Mouse (Mus musculus): Measurements from ENCODE around the gene Crocc.

Crocc gene

DNA sequence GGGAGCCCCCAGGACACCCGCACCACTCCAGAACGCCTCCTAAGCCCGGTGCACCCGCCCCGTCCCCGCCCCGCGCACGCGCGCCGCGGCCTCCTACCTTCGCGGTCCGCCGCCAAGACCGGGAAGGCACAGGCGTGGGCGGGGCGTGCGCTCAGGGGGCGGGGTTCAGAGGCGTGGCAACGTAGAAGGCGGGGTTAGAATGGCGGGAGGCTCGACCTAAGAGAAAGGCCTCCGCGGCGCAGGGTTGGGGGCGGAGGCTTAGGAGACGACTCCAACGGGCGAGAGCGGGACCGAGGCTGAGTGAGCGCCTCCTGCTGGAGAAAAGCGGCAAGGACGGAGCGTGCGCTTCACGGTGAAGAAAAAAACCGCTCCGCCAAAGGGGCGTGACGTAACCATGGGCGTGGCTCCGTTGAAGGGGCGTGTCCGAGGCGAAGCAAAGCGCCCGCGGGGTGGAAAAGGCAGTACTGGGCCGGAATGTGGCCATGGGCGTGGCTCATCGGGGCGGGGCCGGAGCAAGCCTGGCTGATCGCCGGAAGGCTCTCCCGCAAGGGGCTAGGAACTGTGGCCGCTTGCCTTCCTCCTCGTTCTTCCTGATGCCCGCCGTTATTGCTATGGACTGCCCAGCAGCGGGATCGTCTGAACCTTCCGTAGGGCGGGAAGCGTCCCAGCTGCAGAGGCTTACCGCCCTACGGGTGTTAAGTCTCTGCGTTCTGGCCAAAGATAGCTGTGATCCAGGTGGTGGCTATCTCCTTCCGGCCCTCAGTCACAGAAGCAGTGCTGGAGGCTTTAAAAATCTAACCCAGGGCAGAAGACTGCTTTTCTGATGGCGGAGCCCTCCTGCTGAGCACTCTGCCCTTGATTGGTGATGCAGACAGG, at the start of gene Crocc:
Gene Crocc, minus strand, starts transcription at position 125 of the 876 bp plus-strand sequence.
- no peaks in the 10 kb centered on the region for H3K27me3 ChIP-seq (ENCODE audit: control insufficient read depth, insufficient read depth, low read length, poor library complexity, severe bottlenecking)
- peaks cover 4% of the 10 kb centered on the region; the same call in 1 of the 2 replicates for H3K36me3 ChIP-seq (ENCODE audit: control insufficient read depth, insufficient read depth, low read length, poor library complexity, severe bottlenecking)
- peak; percentile 100 for DNase-seq (ENCODE audit: low read depth, low spot score)

DNA sequence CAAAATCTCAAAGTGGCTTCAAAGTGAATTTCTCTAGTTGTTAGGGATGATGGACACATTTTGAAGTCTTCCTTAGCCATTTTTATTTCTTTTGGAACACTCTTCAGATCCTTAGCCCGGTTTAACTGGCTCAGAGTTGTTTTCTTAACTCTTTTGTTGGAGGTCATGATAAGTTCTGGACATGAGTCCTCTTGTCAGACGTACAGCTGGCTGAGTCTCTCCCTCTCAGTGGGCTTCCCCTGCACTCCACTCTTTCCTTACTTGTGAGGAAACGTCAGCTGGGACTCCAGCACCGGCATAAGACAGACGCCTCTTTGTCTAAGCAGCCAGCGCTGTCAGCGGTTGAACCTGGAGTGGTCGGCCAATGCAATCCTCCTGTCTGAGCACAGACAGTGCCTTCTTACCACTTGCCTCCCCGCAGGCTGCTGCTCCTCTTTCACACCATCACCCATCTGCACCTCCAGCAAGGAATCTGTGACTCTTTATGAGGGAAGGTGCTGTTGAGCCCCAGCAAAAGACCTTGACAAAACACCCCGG, 47.9 kb upstream of the Crocc start:
- no peaks in the 10 kb centered on the region for H3K27me3 ChIP-seq (ENCODE audit: control insufficient read depth, insufficient read depth, low read length, poor library complexity, severe bottlenecking)
- no peak for DNase-seq (ENCODE audit: low read depth, low spot score)
- H3K36me3 ChIP-seq (ENCODE audit: control insufficient read depth, insufficient read depth, low read length, poor library complexity, severe bottlenecking) = peaks cover 8% of the 10 kb centered on the region

DNA sequence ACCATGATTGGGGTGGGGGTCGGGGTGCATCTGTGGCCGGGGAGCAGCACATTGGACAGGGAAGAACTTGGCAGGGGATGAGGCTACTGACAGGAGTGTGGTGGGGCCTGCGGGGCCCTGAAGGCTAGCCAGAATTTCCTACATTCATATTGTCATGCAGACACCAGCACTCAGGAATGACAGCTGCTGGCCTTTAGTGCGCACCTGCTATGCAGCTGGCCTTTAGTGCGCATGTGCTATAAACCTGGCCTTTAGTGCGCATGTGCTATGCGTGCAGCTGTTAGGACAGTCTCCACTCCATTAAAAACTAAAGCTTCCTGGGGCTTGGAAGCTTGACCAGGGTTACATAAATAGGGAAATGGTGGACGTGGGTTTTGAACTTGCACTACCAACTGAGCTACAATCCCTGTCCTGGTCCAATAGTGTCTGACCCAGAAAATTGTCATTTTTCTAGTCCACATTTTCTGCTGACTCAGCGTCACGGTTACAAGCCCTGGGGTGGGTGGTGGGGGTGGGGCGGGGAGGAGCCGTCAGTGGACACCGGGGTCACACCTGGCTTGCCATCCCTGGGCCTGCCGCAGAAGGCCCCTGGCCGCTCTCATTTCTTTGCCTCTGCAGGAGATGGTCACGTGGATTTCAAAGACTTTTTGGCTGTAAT, 46.3 kb upstream of the Crocc start:
- H3K27me3 ChIP-seq (ENCODE audit: control insufficient read depth, insufficient read depth, low read length, poor library complexity, severe bottlenecking) = no peaks in the 10 kb centered on the region
- DNase-seq (ENCODE audit: low read depth, low spot score) = no peak
- peaks cover 3% of the 10 kb centered on the region for H3K36me3 ChIP-seq (ENCODE audit: control insufficient read depth, insufficient read depth, low read length, poor library complexity, severe bottlenecking)

DNA sequence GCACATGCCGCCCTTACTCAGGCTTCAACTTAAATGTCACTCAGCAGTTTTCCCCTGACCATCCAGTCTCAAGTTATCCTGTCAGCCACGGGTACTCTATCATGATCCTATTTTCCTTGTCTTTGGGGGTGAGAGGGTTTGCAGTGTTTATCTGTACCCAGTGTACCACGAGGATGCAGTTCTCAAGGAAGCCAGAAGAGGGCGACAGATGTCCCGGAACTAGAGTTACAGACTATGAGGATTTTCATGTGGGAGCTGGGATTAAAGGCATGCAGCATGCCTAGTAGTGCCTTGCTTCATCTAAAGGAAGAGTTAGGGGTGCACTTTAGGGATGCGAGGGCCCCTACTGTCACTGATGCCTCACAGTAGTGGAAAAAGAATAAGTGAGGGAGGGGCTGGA, 41.5 kb upstream of the Crocc start:
- Histone ChIP-seq H3K36me3 (ENCODE audit: control insufficient read depth, insufficient read depth, low read length, poor library complexity, severe bottlenecking) (no peaks in the 10 kb centered on the region), H3K27me3 (ENCODE audit: control insufficient read depth, insufficient read depth, low read length, poor library complexity, severe bottlenecking) (no peaks in the 10 kb centered on the region)
- DNase-seq (ENCODE audit: low read depth, low spot score) = peak; percentile 40

DNA sequence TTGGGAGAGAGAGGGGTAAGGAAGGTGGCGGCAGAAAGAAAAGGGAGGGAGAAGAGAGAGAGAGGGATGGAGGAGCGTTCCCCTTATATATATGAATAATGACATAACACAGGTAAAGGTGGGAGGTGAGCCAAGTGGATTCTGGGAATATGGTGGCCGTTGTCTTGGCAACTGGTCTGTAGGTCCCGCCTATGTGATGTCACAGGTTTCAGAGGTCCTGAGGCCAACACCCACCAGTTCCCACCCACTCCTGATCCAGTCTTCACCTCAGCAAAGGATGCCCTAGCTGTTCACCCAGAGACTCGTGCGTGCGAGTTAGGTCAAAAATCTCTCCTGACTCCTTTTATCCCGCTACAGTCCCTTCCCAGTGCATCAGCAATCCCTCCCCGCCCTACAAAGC, 40.9 kb upstream of the Crocc start:
- Histone ChIP-seq H3K36me3 (ENCODE audit: control insufficient read depth, insufficient read depth, low read length, poor library complexity, severe bottlenecking) (no peaks in the 10 kb centered on the region), H3K27me3 (ENCODE audit: control insufficient read depth, insufficient read depth, low read length, poor library complexity, severe bottlenecking) (no peaks in the 10 kb centered on the region)
- DNase-seq (ENCODE audit: low read depth, low spot score) = no peak

DNA sequence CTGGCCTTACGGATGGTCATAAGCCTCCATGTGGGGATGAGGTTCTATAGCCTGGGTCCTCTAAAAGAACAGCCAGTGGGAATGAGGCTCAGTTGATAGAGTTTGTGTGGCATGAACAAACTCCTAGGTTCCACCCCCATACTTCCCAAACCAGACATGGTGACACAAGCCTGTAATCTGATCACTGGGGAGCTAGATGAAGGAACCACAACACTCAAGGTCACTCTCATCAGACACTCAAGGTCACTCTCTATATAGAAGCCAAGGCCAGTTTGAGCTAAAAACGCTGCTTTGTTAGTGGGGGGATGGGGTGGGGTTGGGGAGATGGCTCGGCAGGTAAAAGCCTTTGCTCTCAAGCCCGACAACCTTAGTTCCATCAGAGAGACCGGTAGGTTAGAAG, 39.6 kb upstream of the Crocc start:
- Histone ChIP-seq H3K27me3 (ENCODE audit: control insufficient read depth, insufficient read depth, low read length, poor library complexity, severe bottlenecking) (no peaks in the 10 kb centered on the region), H3K36me3 (ENCODE audit: control insufficient read depth, insufficient read depth, low read length, poor library complexity, severe bottlenecking) (no peaks in the 10 kb centered on the region)
- no peak for DNase-seq (ENCODE audit: low read depth, low spot score)

DNA sequence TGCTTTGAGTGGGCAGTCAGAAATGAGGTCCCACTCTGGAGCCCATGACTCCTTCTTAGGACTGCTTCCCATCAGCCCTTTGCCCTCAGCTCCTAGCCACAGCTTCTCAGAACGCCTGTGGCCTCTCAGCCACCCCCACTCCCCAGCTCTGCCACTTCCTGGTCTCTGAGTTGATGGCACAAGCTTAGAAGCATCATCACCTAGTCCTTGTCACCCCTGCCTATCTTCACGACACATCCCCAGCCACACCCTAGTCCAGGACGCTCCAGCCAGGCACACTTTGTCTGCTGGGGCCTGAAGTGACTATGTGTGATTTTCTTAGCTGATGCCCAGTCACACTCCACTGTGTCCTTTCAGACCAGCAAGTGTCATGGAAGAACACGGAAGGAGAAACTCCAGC, 38.6 kb upstream of the Crocc start:
- H3K27me3 ChIP-seq (ENCODE audit: control insufficient read depth, insufficient read depth, low read length, poor library complexity, severe bottlenecking) = no peaks in the 10 kb centered on the region
- H3K36me3 ChIP-seq (ENCODE audit: control insufficient read depth, insufficient read depth, low read length, poor library complexity, severe bottlenecking) = no peaks in the 10 kb centered on the region
- no peak for DNase-seq (ENCODE audit: low read depth, low spot score)

DNA sequence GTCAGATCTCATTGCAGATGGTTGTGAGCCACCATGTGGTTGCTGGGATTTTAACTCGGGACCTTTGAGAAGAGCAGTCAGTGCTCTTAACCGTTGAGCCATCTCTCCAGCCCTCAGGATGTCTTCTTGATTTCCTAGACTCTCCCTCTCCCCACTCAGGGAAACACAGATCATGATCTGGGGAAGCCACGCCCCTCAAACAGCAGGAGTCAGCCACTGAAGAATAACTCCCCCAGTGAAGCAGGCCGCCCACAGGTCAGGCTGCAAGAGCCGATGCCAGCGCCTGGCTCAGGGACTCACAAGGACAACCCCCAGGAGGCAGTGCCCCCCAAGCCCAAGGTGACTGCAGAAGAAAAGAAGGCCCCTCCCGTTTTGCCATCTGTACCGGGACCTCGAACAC, 36.4 kb upstream of the Crocc start:
- Histone ChIP-seq H3K27me3 (ENCODE audit: control insufficient read depth, insufficient read depth, low read length, poor library complexity, severe bottlenecking) (no peaks in the 10 kb centered on the region), H3K36me3 (ENCODE audit: control insufficient read depth, insufficient read depth, low read length, poor library complexity, severe bottlenecking) (no peaks in the 10 kb centered on the region)
- DNase-seq (ENCODE audit: low read depth, low spot score) = no peak

DNA sequence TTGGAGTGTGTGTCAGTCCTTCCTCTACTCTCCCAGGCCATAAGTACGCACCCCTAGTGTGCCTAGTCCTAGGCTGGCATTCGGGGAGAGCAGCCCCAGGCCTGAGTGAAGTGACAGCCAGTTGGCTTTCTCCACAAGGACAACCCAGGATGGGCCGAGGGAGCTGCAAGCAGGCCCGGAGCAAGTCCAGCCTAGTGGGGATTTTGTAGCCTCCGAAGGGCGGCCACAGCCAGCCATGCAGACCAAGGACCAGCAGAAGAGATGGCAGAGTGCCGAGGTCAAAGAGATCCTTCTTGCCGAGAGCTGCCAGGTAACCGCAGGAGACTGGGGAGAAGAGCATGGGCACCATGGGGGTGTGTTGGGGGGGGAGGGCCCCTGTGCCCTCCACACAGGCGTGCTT, 34.7 kb upstream of the Crocc start:
- no peaks in the 10 kb centered on the region for H3K36me3 ChIP-seq (ENCODE audit: control insufficient read depth, insufficient read depth, low read length, poor library complexity, severe bottlenecking)
- H3K27me3 ChIP-seq (ENCODE audit: control insufficient read depth, insufficient read depth, low read length, poor library complexity, severe bottlenecking) = no peaks in the 10 kb centered on the region
- no peak for DNase-seq (ENCODE audit: low read depth, low spot score)

DNA sequence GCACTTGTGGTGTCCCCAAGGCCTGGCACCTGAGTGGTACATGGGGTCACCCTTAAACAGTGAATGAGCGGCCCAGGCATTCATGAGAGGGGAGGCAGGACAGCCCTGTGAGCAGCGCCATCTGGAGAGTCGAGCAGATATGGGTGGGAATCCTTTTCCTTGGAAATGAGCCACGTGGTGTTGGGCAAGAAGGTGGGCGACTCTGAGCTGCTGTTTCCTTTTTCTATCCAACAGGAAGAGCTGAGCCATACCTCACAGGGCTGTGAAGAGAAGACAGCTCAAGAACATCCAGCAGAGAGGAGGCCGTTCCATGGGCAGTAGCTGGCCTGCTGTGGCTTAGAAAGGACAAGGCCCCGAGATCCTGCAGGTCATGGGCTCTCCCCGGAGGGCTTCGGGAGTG, 28.4 kb upstream of the Crocc start:
- Histone ChIP-seq H3K36me3 (ENCODE audit: control insufficient read depth, insufficient read depth, low read length, poor library complexity, severe bottlenecking) (no peaks in the 10 kb centered on the region), H3K27me3 (ENCODE audit: control insufficient read depth, insufficient read depth, low read length, poor library complexity, severe bottlenecking) (no peaks in the 10 kb centered on the region)
- DNase-seq (ENCODE audit: low read depth, low spot score) = no peak

DNA sequence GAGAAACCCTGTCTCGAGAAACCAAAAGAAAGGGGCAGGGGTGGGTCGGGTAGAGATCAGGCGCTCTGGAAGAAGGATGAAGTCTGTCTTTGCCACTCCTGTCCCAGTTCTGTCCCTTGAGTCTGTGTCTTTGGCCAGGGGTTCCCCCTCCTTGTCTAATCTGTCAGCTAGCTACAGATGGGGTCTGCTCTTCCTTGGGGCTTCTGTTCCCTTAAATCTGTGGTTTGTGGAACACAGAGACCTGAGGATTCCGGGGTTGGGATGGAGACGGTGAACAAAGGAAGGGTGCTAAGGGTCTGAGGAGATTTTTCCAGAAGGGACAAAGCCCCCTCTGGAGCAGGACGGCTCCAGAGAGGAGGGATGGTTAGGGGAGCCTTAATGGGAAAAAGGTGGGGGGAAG, 27.7 kb upstream of the Crocc start, which contains the start of gene Spata21:
Gene Spata21, plus strand, starts transcription at position 301 of the 400 bp plus-strand sequence.
- no peaks in the 10 kb centered on the region for H3K36me3 ChIP-seq (ENCODE audit: control insufficient read depth, insufficient read depth, low read length, poor library complexity, severe bottlenecking)
- no peaks in the 10 kb centered on the region for H3K27me3 ChIP-seq (ENCODE audit: control insufficient read depth, insufficient read depth, low read length, poor library complexity, severe bottlenecking)
- no peak for DNase-seq (ENCODE audit: low read depth, low spot score)

DNA sequence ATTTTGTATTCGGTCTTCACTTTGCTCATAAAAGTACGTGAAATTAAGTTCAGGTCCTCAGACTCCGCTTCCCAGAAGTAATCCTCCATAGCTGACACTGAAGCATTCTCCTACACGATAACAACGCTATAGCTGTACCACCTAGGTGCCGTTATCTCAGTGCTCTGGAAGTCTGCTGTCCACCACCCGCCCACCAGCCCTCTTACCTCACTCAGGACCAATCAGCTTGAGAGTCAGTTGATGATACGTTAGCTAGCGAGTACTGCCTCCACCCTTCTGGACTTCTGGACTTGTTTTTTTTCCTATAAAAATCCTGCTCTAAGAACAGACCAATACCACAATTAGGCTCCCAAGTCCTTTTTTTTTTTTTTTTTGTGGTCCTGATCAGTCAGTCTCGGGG, 26.5 kb upstream of the Crocc start:
- no peak for DNase-seq (ENCODE audit: low read depth, low spot score)
- Histone ChIP-seq H3K36me3 (ENCODE audit: control insufficient read depth, insufficient read depth, low read length, poor library complexity, severe bottlenecking) (no peaks in the 10 kb centered on the region), H3K27me3 (ENCODE audit: control insufficient read depth, insufficient read depth, low read length, poor library complexity, severe bottlenecking) (no peaks in the 10 kb centered on the region)

DNA sequence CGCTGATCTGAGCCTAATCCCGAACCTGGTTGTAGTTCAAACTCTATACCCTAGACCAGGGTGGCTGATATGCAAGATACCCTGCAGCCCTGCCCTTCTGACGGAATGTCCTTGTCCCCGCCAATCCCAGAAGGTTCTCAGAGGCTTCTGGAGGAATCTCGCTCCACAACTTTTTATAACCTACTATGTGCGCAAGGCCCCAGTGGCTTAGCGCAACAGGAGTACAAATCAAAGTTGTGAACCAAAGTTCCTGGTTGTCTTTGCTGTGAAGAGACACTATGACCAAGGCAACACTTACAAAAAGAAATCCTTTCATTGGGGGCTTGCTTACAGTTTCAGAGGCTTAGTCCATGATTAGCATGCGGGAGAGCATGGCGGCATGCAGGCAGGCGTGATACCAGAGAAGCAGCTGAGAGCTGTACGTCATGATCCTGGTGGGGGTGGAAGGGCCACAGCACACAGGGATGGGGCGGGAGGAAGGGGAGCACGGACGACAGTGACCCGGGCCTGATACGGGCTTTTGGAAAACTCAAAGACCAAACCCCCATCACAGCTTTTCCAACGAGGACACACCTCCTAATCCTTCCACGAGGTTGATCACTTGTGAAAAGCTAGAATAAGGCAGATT, 18.3 kb upstream of the Crocc start:
- H3K36me3 ChIP-seq (ENCODE audit: control insufficient read depth, insufficient read depth, low read length, poor library complexity, severe bottlenecking) = peaks cover under 1% of the 10 kb centered on the region; the same call in 1 of the 2 replicates
- no peak for DNase-seq (ENCODE audit: low read depth, low spot score)
- no peaks in the 10 kb centered on the region for H3K27me3 ChIP-seq (ENCODE audit: control insufficient read depth, insufficient read depth, low read length, poor library complexity, severe bottlenecking)

DNA sequence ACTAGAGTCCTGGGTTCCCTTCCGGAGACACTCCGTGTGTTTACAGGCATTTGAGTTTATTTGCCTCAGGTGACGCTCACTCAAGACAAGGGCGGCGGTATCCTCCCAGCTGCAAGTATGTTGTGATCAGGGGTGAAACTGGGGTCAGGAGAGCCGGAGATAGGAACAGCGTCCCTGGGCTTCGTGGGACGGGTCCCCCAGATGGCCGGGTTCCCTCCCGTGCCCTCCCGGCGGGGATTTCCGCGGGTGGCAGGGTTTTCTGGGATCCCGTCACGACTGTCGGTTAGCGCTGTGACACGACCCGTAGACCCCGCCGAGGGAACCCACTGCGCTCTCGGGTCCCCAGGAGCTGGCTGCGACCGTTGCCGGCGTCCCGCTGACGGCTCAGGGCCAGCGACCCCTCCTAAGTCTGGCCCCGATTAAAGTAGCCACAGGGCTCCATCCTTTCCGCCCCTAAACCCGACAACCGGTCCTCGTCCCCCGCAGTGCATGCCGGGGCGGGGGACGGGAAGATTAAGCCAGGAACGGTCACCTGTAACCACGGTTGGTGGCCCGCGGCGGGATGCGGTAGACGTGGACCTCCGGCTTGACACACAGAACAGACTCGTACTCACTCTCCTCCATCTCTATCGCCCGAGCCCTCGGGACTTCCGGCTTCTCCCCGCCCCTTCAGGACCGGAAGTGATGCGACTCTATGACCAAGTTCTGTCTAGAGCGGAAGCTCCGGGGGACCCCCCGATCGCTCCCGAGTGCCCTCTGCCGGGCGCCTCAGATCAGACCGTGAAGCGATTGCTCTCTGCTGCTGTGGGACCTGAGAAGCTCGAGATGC, 17.5 kb upstream of the Crocc start, which contains the start of gene Necap2:
Gene Necap2, minus strand, starts transcription at position 677 of the 829 bp plus-strand sequence.
- peak; percentile 97 for DNase-seq (ENCODE audit: low read depth, low spot score)
- Histone ChIP-seq H3K27me3 (ENCODE audit: control insufficient read depth, insufficient read depth, low read length, poor library complexity, severe bottlenecking) (no peaks in the 10 kb centered on the region), H3K36me3 (ENCODE audit: control insufficient read depth, insufficient read depth, low read length, poor library complexity, severe bottlenecking) (peaks cover 3% of the 10 kb centered on the region; the same call in 1 of the 2 replicates)
